Mouse (Mus musculus): ENCODE data around the gene Pdzd8. TPM values are rescaled to one million over a fixed set of nuclear protein-coding genes. Genes with fewer than 3 reads are reported as not detected.
A peak's percentile ranks its signal among the peaks of the same experiment; 100 is the strongest.

The Pdzd8 gene
- polyA plus RNA-seq, 1 experiment from 2014 or later: 10.8 TPM

GRCm38 (mm10) chr19:59292183-59292839, 53.3 kb downstream of the Pdzd8 start:
- H3K9me3 ChIP-seq: no peaks in the 10 kb centered on the region
- H3K36me3 ChIP-seq: no peaks in the 10 kb centered on the region
- H3K4me1 ChIP-seq: no peaks in the 10 kb centered on the region
- no peak for DNase-seq (ENCODE audit: low spot score)
- H3K27me3 ChIP-seq (ENCODE audit: insufficient read depth, poor library complexity, severe bottlenecking): no peaks in the 10 kb centered on the region
- 82% methylated on average over 5 of the region's 5 CpGs for WGBS
- no peak overlapping the region for H3K4me3 ChIP-seq
- no peak overlapping the region for H3K27ac ChIP-seq

DNA sequence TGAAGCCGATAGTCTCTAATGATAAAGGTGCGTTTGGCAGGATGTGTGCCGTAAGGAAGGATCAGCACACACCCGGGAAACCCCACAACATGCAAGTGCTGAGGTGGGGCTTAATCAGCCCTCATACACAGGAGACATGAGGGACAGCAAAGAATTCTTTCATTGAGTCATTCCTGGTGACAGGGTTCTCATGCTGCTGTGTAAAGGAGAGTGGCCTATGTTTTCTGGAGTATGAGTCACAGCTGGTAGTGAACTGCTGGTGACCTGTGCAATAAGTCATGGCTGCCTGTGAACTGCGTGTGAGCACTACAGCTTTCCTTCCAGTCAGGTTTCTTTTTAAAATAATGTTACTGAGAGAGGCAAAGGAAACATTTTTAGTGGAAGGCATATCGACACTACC, 55.8 kb downstream of the Pdzd8 start:
- no peaks in the 10 kb centered on the region for H3K9me3 ChIP-seq
- WGBS: 82% methylated on average over 6 of the region's 6 CpGs

GRCm38 (mm10) chr19:59289042-59289441, 56.5 kb downstream of the Pdzd8 start:
- Histone ChIP-seq H3K27me3 (ENCODE audit: insufficient read depth, poor library complexity, severe bottlenecking) (no peaks in the 10 kb centered on the region), H3K27ac (no peak overlapping the region), H3K4me1 (no peaks in the 10 kb centered on the region), H3K36me3 (0 out of 2 replicates have a peak, but pooled peaks cover 3% of the 10 kb centered on the region), H3K4me3 (no peak overlapping the region), H3K9me3 (no peaks in the 10 kb centered on the region)
- DNase-seq (ENCODE audit: low spot score): no peak

More for the DNA sequence above, 55.8 kb downstream of the Pdzd8 start:
- DNase-seq (ENCODE audit: low spot score): no peak
- H3K4me1 ChIP-seq: no peaks in the 10 kb centered on the region
- H3K36me3 ChIP-seq: 0 out of 2 replicates have a peak, but pooled peaks cover 3% of the 10 kb centered on the region
- H3K27ac ChIP-seq: no peak overlapping the region
- no peaks in the 10 kb centered on the region for H3K27me3 ChIP-seq (ENCODE audit: insufficient read depth, poor library complexity, severe bottlenecking)
- no peak overlapping the region for H3K4me3 ChIP-seq

DNA sequence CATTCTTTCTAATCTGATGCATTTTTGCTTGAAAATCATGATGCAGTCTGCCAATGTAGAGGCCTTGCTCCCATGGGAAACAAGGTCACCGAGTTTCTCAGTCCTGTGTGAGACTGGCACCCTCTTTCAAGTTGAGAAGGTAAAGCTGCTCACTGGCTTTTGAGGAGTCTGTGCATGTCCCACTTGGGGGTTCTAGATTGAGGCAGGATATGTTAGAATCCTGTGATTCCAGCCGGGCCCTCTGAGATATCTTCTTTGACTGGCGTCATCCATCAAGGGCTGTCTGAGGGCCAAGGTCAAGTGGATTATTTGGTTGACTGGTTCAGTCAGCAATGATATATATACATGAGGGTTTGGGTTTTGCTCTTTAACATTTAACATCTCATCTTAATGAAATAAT, 63.6 kb downstream of the Pdzd8 start:
- H3K36me3 ChIP-seq: peaks cover 10% of the 10 kb centered on the region; the same call in 1 of the 2 replicates
- no peak overlapping the region for H3K4me3 ChIP-seq
- 75% methylated on average over 3 of the region's 3 CpGs for WGBS
- peak; percentile 47 for DNase-seq (ENCODE audit: low spot score)
- H3K27ac ChIP-seq: no peak overlapping the region
- H3K9me3 ChIP-seq: no peaks in the 10 kb centered on the region
- 0 out of 2 replicates have a peak, but pooled peaks cover 3% of the 10 kb centered on the region for H3K4me1 ChIP-seq
- H3K27me3 ChIP-seq (ENCODE audit: insufficient read depth, poor library complexity, severe bottlenecking): no peaks in the 10 kb centered on the region

DNA sequence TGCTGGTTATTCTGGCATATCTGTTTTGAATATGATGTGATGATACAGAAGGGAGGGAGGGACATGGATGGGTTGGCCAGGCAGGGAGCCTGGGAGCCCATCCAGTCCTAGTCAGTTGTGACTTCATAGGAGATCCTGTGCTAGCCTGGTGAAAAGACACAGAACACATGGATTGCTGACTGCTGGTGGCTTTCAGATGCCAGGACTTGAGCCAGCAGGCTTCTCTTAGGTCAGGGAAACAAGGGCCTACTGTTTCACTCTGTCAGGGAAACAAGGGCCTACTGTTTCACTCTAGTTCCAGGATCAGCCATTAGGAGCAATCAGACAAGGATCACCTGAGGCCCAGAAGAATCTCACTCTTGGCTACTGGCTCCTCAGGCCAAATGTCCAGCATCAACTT, 64.7 kb downstream of the Pdzd8 start:
- H3K27ac ChIP-seq: no peak overlapping the region
- H3K36me3 ChIP-seq: peaks cover 7% of the 10 kb centered on the region; the same call in 1 of the 2 replicates
- H3K9me3 ChIP-seq: no peaks in the 10 kb centered on the region
- 0 out of 2 replicates have a peak, but pooled peaks cover 3% of the 10 kb centered on the region for H3K4me1 ChIP-seq
- no peaks in the 10 kb centered on the region for H3K27me3 ChIP-seq (ENCODE audit: insufficient read depth, poor library complexity, severe bottlenecking)
- DNase-seq (ENCODE audit: low spot score): peak; percentile 71
- H3K4me3 ChIP-seq: no peak overlapping the region

GRCm38 (mm10) chr19:59276354-59276753, 69.2 kb downstream of the Pdzd8 start:
- H3K9me3 ChIP-seq: no peaks in the 10 kb centered on the region
- WGBS: 85% methylated on average over 7 of the region's 7 CpGs
- no peaks in the 10 kb centered on the region for H3K27me3 ChIP-seq (ENCODE audit: insufficient read depth, poor library complexity, severe bottlenecking)
- DNase-seq (ENCODE audit: low spot score): peak; percentile 66
- no peak overlapping the region for H3K27ac ChIP-seq
- peaks cover 3% of the 10 kb centered on the region; the same call in 1 of the 2 replicates for H3K4me1 ChIP-seq
- no peak overlapping the region for H3K4me3 ChIP-seq
- peaks cover 7% of the 10 kb centered on the region; the same call in 1 of the 2 replicates for H3K36me3 ChIP-seq

- no peak overlapping the region for H3K4me3 ChIP-seq
- DNase-seq (ENCODE audit: low spot score): no peak
- no peaks in the 10 kb centered on the region; the same call in 1 of the 2 replicates for H3K4me1 ChIP-seq
- 81% methylated on average over 7 of the region's 7 CpGs for WGBS
- no peak overlapping the region for H3K27ac ChIP-seq
- H3K36me3 ChIP-seq: no peaks in the 10 kb centered on the region
- H3K9me3 ChIP-seq: no peaks in the 10 kb centered on the region
- no peaks in the 10 kb centered on the region for H3K27me3 ChIP-seq (ENCODE audit: insufficient read depth, poor library complexity, severe bottlenecking)
Observed at GRCm38 (mm10) chr19:59273190-59273589, 72.4 kb downstream of the Pdzd8 start.

GRCm38 (mm10) chr19:59267417-59267963, 78.1 kb downstream of the Pdzd8 start:
- DNase-seq (ENCODE audit: low spot score): no peak
- Histone ChIP-seq H3K9me3 (no peaks in the 10 kb centered on the region), H3K4me1 (peaks cover 12% of the 10 kb centered on the region), H3K4me3 (no peak overlapping the region), H3K36me3 (no peaks in the 10 kb centered on the region), H3K27ac (0 out of 2 replicates have a peak overlapping the region, but pooled peaks have one; percentile 56), H3K27me3 (ENCODE audit: insufficient read depth, poor library complexity, severe bottlenecking) (peaks cover 26% of the 10 kb centered on the region)
- WGBS: 16% methylated on average over 5 of the region's 5 CpGs

DNA sequence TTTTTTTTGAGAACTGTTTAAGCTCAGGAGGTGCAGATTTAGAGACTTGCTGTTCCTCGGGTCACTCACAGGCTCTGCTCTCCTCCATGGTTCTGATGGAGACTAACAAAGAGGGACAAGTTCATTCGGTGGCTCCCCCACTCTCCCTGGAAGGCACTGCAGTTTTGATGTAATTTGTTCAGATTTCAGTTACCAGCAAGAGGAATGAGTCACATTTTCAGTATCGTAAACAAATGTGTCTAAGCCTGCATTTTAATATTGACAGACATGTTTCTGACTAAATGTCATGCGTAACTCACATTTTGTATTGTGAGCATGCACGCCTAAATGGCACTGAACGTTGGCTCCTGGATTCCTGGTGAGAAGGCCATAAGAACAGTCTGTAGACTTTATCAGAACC, 79.7 kb downstream of the Pdzd8 start:
- peaks cover 42% of the 10 kb centered on the region for H3K27me3 ChIP-seq (ENCODE audit: insufficient read depth, poor library complexity, severe bottlenecking)
- H3K4me3 ChIP-seq: no peak overlapping the region
- H3K36me3 ChIP-seq: no peaks in the 10 kb centered on the region
- WGBS: 71% methylated on average over 6 of the region's 6 CpGs
- H3K4me1 ChIP-seq: peaks cover 18% of the 10 kb centered on the region
- no peak for DNase-seq (ENCODE audit: low spot score)
- H3K9me3 ChIP-seq: no peaks in the 10 kb centered on the region
- H3K27ac ChIP-seq: no peak overlapping the region

DNA sequence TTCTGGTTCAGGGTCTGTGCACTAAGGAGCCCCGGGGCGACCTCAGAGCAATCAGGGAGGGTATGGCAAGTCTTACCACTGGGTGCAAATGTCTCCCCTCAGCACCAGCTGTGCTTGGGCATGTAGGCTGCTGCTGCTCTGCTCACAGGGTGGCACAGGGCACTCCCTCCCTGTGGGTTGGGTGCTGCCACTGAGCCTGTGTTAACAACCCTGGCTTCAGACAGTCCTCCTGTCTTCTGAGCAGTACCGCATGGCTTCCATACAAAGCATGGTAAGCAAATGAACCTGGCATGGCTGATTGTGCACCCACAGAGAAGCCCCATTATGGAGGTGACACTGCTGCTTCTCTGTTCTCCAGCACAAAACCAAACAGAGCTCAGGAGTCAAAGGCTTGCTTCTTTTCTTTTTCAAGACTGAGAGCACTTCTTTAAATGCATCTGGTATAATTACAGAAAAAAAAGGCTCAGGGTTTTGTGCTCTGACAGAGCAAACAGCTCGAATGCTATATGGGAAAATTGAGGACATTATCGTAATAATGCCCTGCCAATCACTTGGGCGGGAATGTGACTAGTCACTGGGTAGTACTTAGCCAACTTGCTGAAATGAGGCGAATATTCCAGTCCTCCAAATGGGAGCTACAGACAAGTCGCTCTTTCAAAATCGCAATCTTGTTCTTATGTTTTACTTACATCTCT, 80.6 kb downstream of the Pdzd8 start:
- Histone ChIP-seq H3K9me3 (no peaks in the 10 kb centered on the region), H3K4me3 (no peak overlapping the region), H3K27me3 (ENCODE audit: insufficient read depth, poor library complexity, severe bottlenecking) (peaks cover 50% of the 10 kb centered on the region), H3K36me3 (no peaks in the 10 kb centered on the region), H3K27ac (no peak overlapping the region), H3K4me1 (peaks cover 27% of the 10 kb centered on the region)
- DNase-seq (ENCODE audit: low spot score): no peak
- WGBS: 81% methylated on average over 9 of the region's 9 CpGs

- no peak for DNase-seq (ENCODE audit: low spot score)
- peaks cover 33% of the 10 kb centered on the region for H3K4me1 ChIP-seq
- H3K36me3 ChIP-seq: no peaks in the 10 kb centered on the region
- no peak overlapping the region for H3K27ac ChIP-seq
- peaks cover 54% of the 10 kb centered on the region for H3K27me3 ChIP-seq (ENCODE audit: insufficient read depth, poor library complexity, severe bottlenecking)
- WGBS: 89% methylated on average over 9 of the region's 9 CpGs
- no peak overlapping the region for H3K4me3 ChIP-seq
- H3K9me3 ChIP-seq: no peaks in the 10 kb centered on the region
Observed at GRCm38 (mm10) chr19:59263171-59263570, 82.4 kb downstream of the Pdzd8 start.

- peaks cover 21% of the 10 kb centered on the region for H3K4me1 ChIP-seq
- H3K4me3 ChIP-seq: peak overlapping the region; percentile 66
- H3K9me3 ChIP-seq: no peaks in the 10 kb centered on the region
- H3K27ac ChIP-seq: no peak overlapping the region
- peak; percentile 81 for DNase-seq (ENCODE audit: low spot score)
- WGBS: 27% methylated on average over 7 of the region's 7 CpGs
- H3K27me3 ChIP-seq (ENCODE audit: insufficient read depth, poor library complexity, severe bottlenecking): peaks cover 54% of the 10 kb centered on the region
- no peaks in the 10 kb centered on the region for H3K36me3 ChIP-seq
Observed at GRCm38 (mm10) chr19:59261604-59262003, 84.0 kb downstream of the Pdzd8 start.

Measured in heart, embryonic 10.5 days (tissue).